Mouse (Mus musculus): Measurements from ENCODE around the gene Atf6b. TPM values are rescaled to one million over a fixed set of nuclear protein-coding genes. Genes with fewer than 3 reads are reported as not detected.

Atf6b gene
- polyA plus RNA-seq, 1 experiment, result 27.9 TPM

DNA sequence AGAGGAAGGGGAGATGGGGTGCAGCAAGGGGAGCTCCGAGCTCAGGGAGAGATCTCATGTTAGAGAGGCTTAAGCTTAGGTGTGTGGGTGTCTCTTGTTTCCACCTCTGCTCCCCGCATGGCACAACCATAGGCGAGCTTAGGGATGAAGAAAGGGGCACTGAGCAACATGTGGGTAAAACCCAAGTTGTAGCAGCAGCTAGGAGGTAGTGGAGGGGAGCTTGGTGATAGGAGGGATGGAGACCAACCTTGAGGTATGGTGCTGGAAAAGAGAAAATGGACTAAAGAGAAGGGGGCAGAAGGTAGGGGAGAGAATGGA is 12.9 kb downstream of the Atf6b start:
- H3K36me3 ChIP-seq (ENCODE audit: control insufficient read depth, insufficient read depth, low read length), result no peaks in the 10 kb centered on the region
- no peaks in the 10 kb centered on the region; the same call in 1 of the 2 replicates for H3K4me1 ChIP-seq (ENCODE audit: control insufficient read depth, insufficient read depth, low read length)
- no peaks in the 10 kb centered on the region for H3K27me3 ChIP-seq (ENCODE audit: control insufficient read depth, insufficient read depth, low read length)
- no peak for TF ChIP-seq POLR2A (IDR thresholded peaks at IDR 0.05; ENCODE audit: control insufficient read depth, low read depth, low read length)
- no peak for TF ChIP-seq CTCF (IDR thresholded peaks at IDR 0.05; ENCODE audit: control insufficient read depth, insufficient read depth, insufficient replicate concordance, low read depth, low read length)
- no peak overlapping the region for H3K27ac ChIP-seq (ENCODE audit: control insufficient read depth, insufficient read depth, low read depth, low read length)
- no peak overlapping the region for H3K4me3 ChIP-seq (ENCODE audit: control insufficient read depth, low read depth, low read length)

DNA sequence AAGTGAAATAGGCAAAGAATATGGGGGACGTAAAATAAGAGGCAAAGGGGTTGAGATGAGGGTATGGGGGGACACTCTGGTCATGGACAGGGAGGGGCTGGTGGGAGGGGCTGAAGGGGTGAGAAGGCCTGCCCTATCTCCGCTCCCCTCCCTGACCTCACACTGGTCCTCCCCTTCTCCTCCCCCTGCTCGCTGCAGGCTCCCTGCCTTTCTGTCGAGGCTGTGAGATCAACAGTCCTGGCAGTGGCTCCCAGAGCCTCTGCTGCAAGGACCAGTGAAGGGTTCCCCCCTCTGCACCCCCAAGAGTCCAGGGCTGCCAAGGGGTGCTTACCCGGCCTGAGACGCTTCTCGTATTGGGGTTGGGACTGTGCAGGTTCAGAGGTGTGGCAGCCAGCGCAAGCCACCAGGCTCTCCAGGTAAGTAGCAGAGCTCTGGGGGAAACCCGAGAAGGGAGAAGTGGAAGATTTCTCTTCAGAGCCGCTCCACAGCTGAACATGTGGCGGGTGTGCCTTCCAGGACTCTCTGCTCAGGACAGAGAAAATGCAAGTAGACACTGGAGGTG is 13.4 kb downstream of the Atf6b start:
- no peak overlapping the region for H3K27ac ChIP-seq (ENCODE audit: control insufficient read depth, insufficient read depth, low read depth, low read length)
- H3K4me1 ChIP-seq (ENCODE audit: control insufficient read depth, insufficient read depth, low read length), result no peaks in the 10 kb centered on the region; the same call in 1 of the 2 replicates
- H3K36me3 ChIP-seq (ENCODE audit: control insufficient read depth, insufficient read depth, low read length), result no peaks in the 10 kb centered on the region
- TF ChIP-seq POLR2A (IDR thresholded peaks at IDR 0.05; ENCODE audit: control insufficient read depth, low read depth, low read length), result no peak
- no peak for TF ChIP-seq CTCF (IDR thresholded peaks at IDR 0.05; ENCODE audit: control insufficient read depth, insufficient read depth, insufficient replicate concordance, low read depth, low read length)
- no peak overlapping the region for H3K4me3 ChIP-seq (ENCODE audit: control insufficient read depth, low read depth, low read length)
- H3K27me3 ChIP-seq (ENCODE audit: control insufficient read depth, insufficient read depth, low read length), result no peaks in the 10 kb centered on the region

DNA sequence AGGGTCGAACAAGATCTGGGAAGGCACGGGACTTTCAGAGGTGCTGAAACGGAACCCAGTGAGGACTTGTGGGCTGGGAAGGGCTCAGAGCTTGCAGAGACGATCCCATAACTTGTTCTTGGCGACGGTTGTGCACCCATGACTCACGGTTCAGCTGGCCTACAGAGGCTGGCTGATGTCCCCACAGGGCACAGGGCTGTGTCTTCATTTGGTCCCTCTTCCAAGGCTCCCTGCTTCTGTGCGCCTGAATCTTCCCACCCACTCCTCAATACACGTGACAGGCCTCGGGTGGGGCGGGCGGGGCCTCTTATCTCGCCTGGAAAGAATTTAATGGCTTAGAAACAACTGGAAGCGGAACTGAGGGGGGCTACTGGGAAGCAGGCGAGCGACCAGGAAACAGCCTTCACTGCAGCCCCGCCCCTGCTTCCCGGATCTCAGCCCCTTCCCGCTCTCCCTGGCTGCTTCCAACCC is 14.2 kb downstream of the Atf6b start:
- Histone ChIP-seq H3K4me1 (ENCODE audit: control insufficient read depth, insufficient read depth, low read length) (no peaks in the 10 kb centered on the region; the same call in 1 of the 2 replicates), H3K36me3 (ENCODE audit: control insufficient read depth, insufficient read depth, low read length) (no peaks in the 10 kb centered on the region), H3K27ac (ENCODE audit: control insufficient read depth, insufficient read depth, low read depth, low read length) (no peak overlapping the region), H3K4me3 (ENCODE audit: control insufficient read depth, low read depth, low read length) (no peak overlapping the region), H3K27me3 (ENCODE audit: control insufficient read depth, insufficient read depth, low read length) (no peaks in the 10 kb centered on the region)
- TF ChIP-seq CTCF (IDR thresholded peaks at IDR 0.05; ENCODE audit: control insufficient read depth, insufficient read depth, insufficient replicate concordance, low read depth, low read length) (no peak), POLR2A (IDR thresholded peaks at IDR 0.05; ENCODE audit: control insufficient read depth, low read depth, low read length) (no peak)

DNA sequence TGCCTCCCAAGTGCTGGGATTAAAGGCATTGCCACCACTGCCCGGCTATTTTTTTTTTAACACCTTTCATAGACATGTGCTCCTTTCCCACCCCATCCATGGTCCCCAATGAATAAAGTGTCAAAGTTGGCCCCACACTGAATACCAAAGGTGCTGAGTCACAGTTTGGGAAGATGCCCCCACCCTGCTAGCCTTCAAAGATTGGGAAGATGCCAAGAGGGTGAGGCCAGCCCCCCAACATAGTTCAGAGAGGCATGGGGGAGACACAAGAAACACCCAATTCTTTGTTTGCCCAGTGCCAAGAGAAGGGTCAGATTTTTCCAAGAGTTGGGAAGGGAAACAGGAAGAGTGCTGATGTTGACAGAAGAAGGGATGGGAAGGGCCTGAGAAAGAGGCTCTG is 15.5 kb downstream of the Atf6b start:
- Histone ChIP-seq H3K27ac (ENCODE audit: control insufficient read depth, insufficient read depth, low read depth, low read length) (no peak overlapping the region), H3K36me3 (ENCODE audit: control insufficient read depth, insufficient read depth, low read length) (no peaks in the 10 kb centered on the region), H3K4me3 (ENCODE audit: control insufficient read depth, low read depth, low read length) (no peak overlapping the region), H3K4me1 (ENCODE audit: control insufficient read depth, insufficient read depth, low read length) (no peaks in the 10 kb centered on the region; the same call in 1 of the 2 replicates), H3K27me3 (ENCODE audit: control insufficient read depth, insufficient read depth, low read length) (no peaks in the 10 kb centered on the region)
- no peak for TF ChIP-seq POLR2A (IDR thresholded peaks at IDR 0.05; ENCODE audit: control insufficient read depth, low read depth, low read length)
- no peak for TF ChIP-seq CTCF (IDR thresholded peaks at IDR 0.05; ENCODE audit: control insufficient read depth, insufficient read depth, insufficient replicate concordance, low read depth, low read length)

DNA sequence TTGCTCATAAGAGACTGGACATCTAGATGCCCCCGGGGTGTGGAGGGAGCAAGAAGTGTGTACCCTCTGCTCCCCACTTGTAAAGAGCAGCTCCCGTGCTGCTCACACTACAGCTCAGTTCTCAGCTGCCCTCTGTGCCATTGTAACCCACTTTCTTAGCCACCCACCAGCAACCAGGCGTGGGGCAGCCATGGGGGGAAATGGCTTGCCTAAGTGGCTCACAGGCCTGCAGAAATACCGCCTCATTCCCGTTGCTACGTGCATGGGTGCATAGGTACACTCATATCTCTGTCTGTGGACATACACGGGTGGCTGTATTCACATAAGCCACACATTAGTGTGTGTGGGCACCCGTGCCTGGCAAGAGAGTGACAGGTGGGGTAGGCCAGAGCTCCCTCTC is 16.0 kb downstream of the Atf6b start:
- no peak overlapping the region for H3K27ac ChIP-seq (ENCODE audit: control insufficient read depth, insufficient read depth, low read depth, low read length)
- no peak for TF ChIP-seq CTCF (IDR thresholded peaks at IDR 0.05; ENCODE audit: control insufficient read depth, insufficient read depth, insufficient replicate concordance, low read depth, low read length)
- no peak for TF ChIP-seq POLR2A (IDR thresholded peaks at IDR 0.05; ENCODE audit: control insufficient read depth, low read depth, low read length)
- no peaks in the 10 kb centered on the region for H3K27me3 ChIP-seq (ENCODE audit: control insufficient read depth, insufficient read depth, low read length)
- no peaks in the 10 kb centered on the region; the same call in 1 of the 2 replicates for H3K4me1 ChIP-seq (ENCODE audit: control insufficient read depth, insufficient read depth, low read length)
- no peak overlapping the region for H3K4me3 ChIP-seq (ENCODE audit: control insufficient read depth, low read depth, low read length)
- no peaks in the 10 kb centered on the region for H3K36me3 ChIP-seq (ENCODE audit: control insufficient read depth, insufficient read depth, low read length)

DNA sequence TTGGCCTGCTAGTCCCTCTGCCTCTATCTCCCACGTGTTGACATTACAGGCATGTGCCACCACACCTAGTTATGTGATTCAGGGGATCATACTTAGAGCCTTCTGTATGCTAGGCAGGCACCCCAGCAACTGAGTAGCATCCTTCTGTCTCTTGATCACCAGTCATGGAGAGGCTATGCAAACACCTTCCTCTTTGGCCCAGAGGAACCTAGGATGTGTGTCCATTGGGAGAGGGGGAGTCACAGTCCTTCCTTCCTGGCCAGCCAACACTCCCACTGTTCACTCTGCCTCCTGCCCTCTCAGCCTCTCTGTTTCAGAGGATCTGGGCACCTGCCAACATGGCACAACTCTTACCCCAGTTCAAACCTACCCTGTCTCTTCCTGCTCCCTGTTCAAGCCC is 16.6 kb downstream of the Atf6b start:
- no peak for TF ChIP-seq POLR2A (IDR thresholded peaks at IDR 0.05; ENCODE audit: control insufficient read depth, low read depth, low read length)
- no peak for TF ChIP-seq CTCF (IDR thresholded peaks at IDR 0.05; ENCODE audit: control insufficient read depth, insufficient read depth, insufficient replicate concordance, low read depth, low read length)
- Histone ChIP-seq H3K36me3 (ENCODE audit: control insufficient read depth, insufficient read depth, low read length) (no peaks in the 10 kb centered on the region), H3K4me3 (ENCODE audit: control insufficient read depth, low read depth, low read length) (no peak overlapping the region), H3K4me1 (ENCODE audit: control insufficient read depth, insufficient read depth, low read length) (no peaks in the 10 kb centered on the region; the same call in 1 of the 2 replicates), H3K27ac (ENCODE audit: control insufficient read depth, insufficient read depth, low read depth, low read length) (no peak overlapping the region), H3K27me3 (ENCODE audit: control insufficient read depth, insufficient read depth, low read length) (no peaks in the 10 kb centered on the region)

DNA sequence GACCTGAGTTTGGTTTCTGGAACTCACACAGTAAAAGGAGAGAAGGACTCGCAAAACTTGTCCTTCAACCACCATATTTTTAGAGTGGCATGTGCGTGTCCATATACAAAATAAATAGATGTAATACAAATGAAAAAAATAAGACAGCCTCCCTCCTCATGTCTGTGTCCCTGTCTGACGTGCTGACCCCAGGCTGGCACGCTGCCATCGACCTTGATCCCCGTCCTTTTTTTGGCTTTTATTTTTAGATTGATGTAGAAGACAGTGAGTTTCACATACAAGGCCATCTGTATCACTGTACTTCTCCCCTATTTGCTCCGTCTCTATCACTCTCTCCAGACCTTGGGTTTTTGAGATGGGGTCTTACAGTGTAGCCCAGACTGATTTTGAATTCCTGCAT is 17.5 kb downstream of the Atf6b start:
- H3K27ac ChIP-seq (ENCODE audit: control insufficient read depth, insufficient read depth, low read depth, low read length), result no peak overlapping the region
- no peaks in the 10 kb centered on the region for H3K27me3 ChIP-seq (ENCODE audit: control insufficient read depth, insufficient read depth, low read length)
- TF ChIP-seq POLR2A (IDR thresholded peaks at IDR 0.05; ENCODE audit: control insufficient read depth, low read depth, low read length), result no peak
- H3K36me3 ChIP-seq (ENCODE audit: control insufficient read depth, insufficient read depth, low read length), result no peaks in the 10 kb centered on the region
- H3K4me3 ChIP-seq (ENCODE audit: control insufficient read depth, low read depth, low read length), result no peak overlapping the region
- no peaks in the 10 kb centered on the region; the same call in 1 of the 2 replicates for H3K4me1 ChIP-seq (ENCODE audit: control insufficient read depth, insufficient read depth, low read length)

DNA sequence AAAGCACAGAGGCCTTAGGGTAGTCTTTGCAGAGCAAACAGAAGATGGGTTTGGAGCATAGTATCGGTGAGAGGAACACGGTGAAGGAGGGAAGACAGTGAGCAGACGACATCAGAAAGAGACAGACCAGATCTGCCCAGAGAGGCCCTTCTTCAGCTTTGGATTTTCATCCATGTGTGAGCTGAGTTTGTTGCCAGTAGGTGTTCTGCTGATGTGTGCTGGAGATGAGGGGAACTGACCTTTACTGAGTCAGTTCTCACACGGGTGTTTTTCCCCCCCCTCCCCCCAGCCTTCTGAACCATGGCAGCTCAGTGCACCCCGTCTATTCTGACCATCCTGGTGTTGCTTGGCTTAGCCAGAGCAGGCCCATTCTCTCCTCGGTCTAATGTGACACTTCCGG is 23.3 kb downstream of the Atf6b start, which contains the start of gene Tnxb:
Gene Tnxb, plus strand, starts transcription at position 301 of the 400 bp plus-strand sequence.
- H3K4me3 ChIP-seq (ENCODE audit: control insufficient read depth, low read depth, low read length), result no peak within 1 kb of the TSS; the same call in 1 of the 2 replicates
- no peak within 1 kb of the TSS for H3K27ac ChIP-seq (ENCODE audit: control insufficient read depth, insufficient read depth, low read depth, low read length)
- peaks cover 18% of the 10 kb centered on the region for H3K4me1 ChIP-seq (ENCODE audit: control insufficient read depth, insufficient read depth, low read length)
- no peaks in the 10 kb centered on the region; the same call in 1 of the 2 replicates for H3K27me3 ChIP-seq (ENCODE audit: control insufficient read depth, insufficient read depth, low read length)
- H3K36me3 ChIP-seq (ENCODE audit: control insufficient read depth, insufficient read depth, low read length), result no peaks in the 10 kb centered on the region
- no peak for TF ChIP-seq POLR2A (IDR thresholded peaks at IDR 0.05; ENCODE audit: control insufficient read depth, low read depth, low read length)
- no peak for TF ChIP-seq CTCF (IDR thresholded peaks at IDR 0.05; ENCODE audit: control insufficient read depth, insufficient read depth, insufficient replicate concordance, low read depth, low read length)
